Mouse (Mus musculus): Measurements from ENCODE around the gene Prss45. TPM values are rescaled to one million over a fixed set of nuclear protein-coding genes. Genes with fewer than 3 reads are reported as not detected.
"Not testable (repeated sequence)": the region's sequence is repeated elsewhere in the genome, so short reads cannot be mapped to it uniquely, and the experiment has no call there.

The Prss45 gene
- polyA plus RNA-seq, 1 experiment from 2014 or later = not detected

- ATAC-seq (ENCODE audit: insufficient read depth, low FRiP score); H3K9me3 ChIP-seq (replicated peaks; ENCODE audit: control insufficient read depth, low read length): not testable (repeated sequence)
Measured at GRCm38 (mm10) chr9:110820546-110820945, 13.8 kb upstream of the Prss45 start.

GRCm38 (mm10) chr9:110821436-110821835 lies 13.0 kb upstream of the Prss45 start:
- WGBS = 70% methylated on average over 7 of the region's 7 CpGs
- Histone ChIP-seq H3K36me3 (ENCODE audit: control insufficient read depth, insufficient read depth, low read length) (no peaks in the 10 kb centered on the region), H3K27ac (ENCODE audit: low read length) (no peak overlapping the region), H3K27me3 (ENCODE audit: control insufficient read depth, insufficient read depth, low read length) (no peaks in the 10 kb centered on the region), H3K9ac (ENCODE audit: low read length) (no peak overlapping the region), H3K4me3 (replicated peaks; ENCODE audit: low read length) (no peak overlapping the region), H3K9me3 (replicated peaks; ENCODE audit: control insufficient read depth, low read length) (no peaks in the 10 kb centered on the region), H3K4me2 (ENCODE audit: low read depth, low read length) (no peak overlapping the region), H3K4me1 (ENCODE audit: control insufficient read depth, insufficient read depth, low read length) (no peaks in the 10 kb centered on the region)
- no peak for ATAC-seq (ENCODE audit: insufficient read depth, low FRiP score)

More at GRCm38 (mm10) chr9:110820546-110820945, 13.8 kb upstream of the Prss45 start:
- not testable (repeated sequence) for H3K27me3 ChIP-seq (ENCODE audit: control insufficient read depth, insufficient read depth, low read length); H3K4me2 ChIP-seq (ENCODE audit: low read depth, low read length); H3K4me1 ChIP-seq (ENCODE audit: control insufficient read depth, insufficient read depth, low read length); H3K36me3 ChIP-seq (ENCODE audit: control insufficient read depth, insufficient read depth, low read length); H3K9ac ChIP-seq (ENCODE audit: low read length); H3K27ac ChIP-seq (ENCODE audit: low read length); H3K4me3 ChIP-seq (replicated peaks; ENCODE audit: low read length)

- Histone ChIP-seq H3K27ac (ENCODE audit: low read length) (no peak overlapping the region), H3K4me2 (ENCODE audit: low read depth, low read length) (no peak overlapping the region), H3K36me3 (ENCODE audit: control insufficient read depth, insufficient read depth, low read length) (no peaks in the 10 kb centered on the region), H3K27me3 (ENCODE audit: control insufficient read depth, insufficient read depth, low read length) (no peaks in the 10 kb centered on the region), H3K4me3 (replicated peaks; ENCODE audit: low read length) (no peak overlapping the region), H3K9me3 (replicated peaks; ENCODE audit: control insufficient read depth, low read length) (no peaks in the 10 kb centered on the region), H3K9ac (ENCODE audit: low read length) (no peak overlapping the region), H3K4me1 (ENCODE audit: control insufficient read depth, insufficient read depth, low read length) (no peaks in the 10 kb centered on the region)
- ATAC-seq (ENCODE audit: insufficient read depth, low FRiP score) = no peak
- 71% methylated on average over 4 of the region's 4 CpGs for WGBS
Measured at GRCm38 (mm10) chr9:110825426-110825825, 9.0 kb upstream of the Prss45 start.

GRCm38 (mm10) chr9:110825832-110826231 lies 8.6 kb upstream of the Prss45 start:
- no peak for ATAC-seq (ENCODE audit: insufficient read depth, low FRiP score)
- H3K36me3 ChIP-seq (ENCODE audit: control insufficient read depth, insufficient read depth, low read length) = no peaks in the 10 kb centered on the region
- no peaks in the 10 kb centered on the region for H3K4me1 ChIP-seq (ENCODE audit: control insufficient read depth, insufficient read depth, low read length)
- no peak overlapping the region for H3K4me2 ChIP-seq (ENCODE audit: low read depth, low read length)
- no peaks in the 10 kb centered on the region for H3K9me3 ChIP-seq (replicated peaks; ENCODE audit: control insufficient read depth, low read length)
- 73% methylated on average over 7 of the region's 7 CpGs for WGBS
- no peak overlapping the region for H3K9ac ChIP-seq (ENCODE audit: low read length)
- no peak overlapping the region for H3K27ac ChIP-seq (ENCODE audit: low read length)
- no peaks in the 10 kb centered on the region for H3K27me3 ChIP-seq (ENCODE audit: control insufficient read depth, insufficient read depth, low read length)
- no peak overlapping the region for H3K4me3 ChIP-seq (replicated peaks; ENCODE audit: low read length)

GRCm38 (mm10) chr9:110826390-110826789 lies 8.0 kb upstream of the Prss45 start, which contains the start of gene Prss43:
Gene Prss43 (plus strand): TSS chr9:110826690.
- H3K9ac ChIP-seq (ENCODE audit: low read length) = no peak within 1 kb of the TSS
- WGBS = 66% methylated on average over 3 of the region's 3 CpGs
- H3K4me1 ChIP-seq (ENCODE audit: control insufficient read depth, insufficient read depth, low read length) = no peaks in the 10 kb centered on the region
- H3K4me2 ChIP-seq (ENCODE audit: low read depth, low read length) = no peak within 1 kb of the TSS
- H3K36me3 ChIP-seq (ENCODE audit: control insufficient read depth, insufficient read depth, low read length) = no peaks in the 10 kb centered on the region
- no peak within 1 kb of the TSS for H3K4me3 ChIP-seq (replicated peaks; ENCODE audit: low read length)
- no peaks in the 10 kb centered on the region for H3K9me3 ChIP-seq (replicated peaks; ENCODE audit: control insufficient read depth, low read length)
- H3K27ac ChIP-seq (ENCODE audit: low read length) = no peak within 1 kb of the TSS
- H3K27me3 ChIP-seq (ENCODE audit: control insufficient read depth, insufficient read depth, low read length) = no peaks in the 10 kb centered on the region
- ATAC-seq (ENCODE audit: insufficient read depth, low FRiP score) = no peak

- H3K27me3 ChIP-seq (ENCODE audit: control insufficient read depth, insufficient read depth, low read length) = no peaks in the 10 kb centered on the region
- WGBS = 75% methylated on average over 5 of the region's 5 CpGs
- H3K4me1 ChIP-seq (ENCODE audit: control insufficient read depth, insufficient read depth, low read length) = no peaks in the 10 kb centered on the region
- no peak overlapping the region for H3K9ac ChIP-seq (ENCODE audit: low read length)
- no peak for ATAC-seq (ENCODE audit: insufficient read depth, low FRiP score)
- no peaks in the 10 kb centered on the region for H3K36me3 ChIP-seq (ENCODE audit: control insufficient read depth, insufficient read depth, low read length)
- H3K27ac ChIP-seq (ENCODE audit: low read length) = no peak overlapping the region
- H3K4me3 ChIP-seq (replicated peaks; ENCODE audit: low read length) = no peak overlapping the region
- no peak overlapping the region for H3K4me2 ChIP-seq (ENCODE audit: low read depth, low read length)
- no peaks in the 10 kb centered on the region for H3K9me3 ChIP-seq (replicated peaks; ENCODE audit: control insufficient read depth, low read length)
Measured at GRCm38 (mm10) chr9:110833021-110833420, 1.4 kb upstream of the Prss45 start.

- no peaks in the 10 kb centered on the region for H3K27me3 ChIP-seq (ENCODE audit: control insufficient read depth, insufficient read depth, low read length)
- H3K36me3 ChIP-seq (ENCODE audit: control insufficient read depth, insufficient read depth, low read length) = no peaks in the 10 kb centered on the region
- 39% methylated on average over 10 of the region's 10 CpGs for WGBS
- no peak overlapping the region for H3K4me2 ChIP-seq (ENCODE audit: low read depth, low read length)
- no peak overlapping the region for H3K4me3 ChIP-seq (replicated peaks; ENCODE audit: low read length)
- H3K27ac ChIP-seq (ENCODE audit: low read length) = no peak overlapping the region
- no peak for ATAC-seq (ENCODE audit: insufficient read depth, low FRiP score)
- no peak overlapping the region for H3K9ac ChIP-seq (ENCODE audit: low read length)
- H3K4me1 ChIP-seq (ENCODE audit: control insufficient read depth, insufficient read depth, low read length) = no peaks in the 10 kb centered on the region
- no peaks in the 10 kb centered on the region for H3K9me3 ChIP-seq (replicated peaks; ENCODE audit: control insufficient read depth, low read length)
Measured at GRCm38 (mm10) chr9:110834961-110835360, 573 bp downstream of the Prss45 start.

GRCm38 (mm10) chr9:110836112-110836511 lies 1.7 kb downstream of the Prss45 start:
- Histone ChIP-seq H3K9ac (ENCODE audit: low read length) (no peak overlapping the region), H3K4me1 (ENCODE audit: control insufficient read depth, insufficient read depth, low read length) (no peaks in the 10 kb centered on the region), H3K4me2 (ENCODE audit: low read depth, low read length) (no peak overlapping the region), H3K9me3 (replicated peaks; ENCODE audit: control insufficient read depth, low read length) (no peaks in the 10 kb centered on the region), H3K4me3 (replicated peaks; ENCODE audit: low read length) (no peak overlapping the region), H3K27ac (ENCODE audit: low read length) (no peak overlapping the region), H3K36me3 (ENCODE audit: control insufficient read depth, insufficient read depth, low read length) (no peaks in the 10 kb centered on the region), H3K27me3 (ENCODE audit: control insufficient read depth, insufficient read depth, low read length) (no peaks in the 10 kb centered on the region)
- WGBS = 65% methylated on average over 2 of the region's 2 CpGs
- ATAC-seq (ENCODE audit: insufficient read depth, low FRiP score) = no peak

- no peak overlapping the region for H3K9ac ChIP-seq (ENCODE audit: low read length)
- no peak for ATAC-seq (ENCODE audit: insufficient read depth, low FRiP score)
Measured at GRCm38 (mm10) chr9:110840905-110841304, 6.5 kb downstream of the Prss45 start.

GRCm38 (mm10) chr9:110841438-110841837 lies 7.0 kb downstream of the Prss45 start:
- Histone ChIP-seq H3K9ac (ENCODE audit: low read length) (no peak overlapping the region), H3K4me2 (ENCODE audit: low read depth, low read length) (no peak overlapping the region), H3K36me3 (ENCODE audit: control insufficient read depth, insufficient read depth, low read length) (no peaks in the 10 kb centered on the region), H3K27me3 (ENCODE audit: control insufficient read depth, insufficient read depth, low read length) (no peaks in the 10 kb centered on the region), H3K4me3 (replicated peaks; ENCODE audit: low read length) (no peak overlapping the region), H3K9me3 (replicated peaks; ENCODE audit: control insufficient read depth, low read length) (no peaks in the 10 kb centered on the region), H3K4me1 (ENCODE audit: control insufficient read depth, insufficient read depth, low read length) (no peaks in the 10 kb centered on the region), H3K27ac (ENCODE audit: low read length) (no peak overlapping the region)
- ATAC-seq (ENCODE audit: insufficient read depth, low FRiP score) = no peak
- 55% methylated on average over 2 of the region's 2 CpGs for WGBS

More at GRCm38 (mm10) chr9:110840905-110841304, 6.5 kb downstream of the Prss45 start:
- Histone ChIP-seq H3K4me2 (ENCODE audit: low read depth, low read length) (no peak overlapping the region), H3K36me3 (ENCODE audit: control insufficient read depth, insufficient read depth, low read length) (no peaks in the 10 kb centered on the region), H3K9me3 (replicated peaks; ENCODE audit: control insufficient read depth, low read length) (no peaks in the 10 kb centered on the region), H3K27me3 (ENCODE audit: control insufficient read depth, insufficient read depth, low read length) (no peaks in the 10 kb centered on the region), H3K4me3 (replicated peaks; ENCODE audit: low read length) (no peak overlapping the region), H3K27ac (ENCODE audit: low read length) (no peak overlapping the region), H3K4me1 (ENCODE audit: control insufficient read depth, insufficient read depth, low read length) (no peaks in the 10 kb centered on the region)
- 77% methylated on average over 6 of the region's 6 CpGs for WGBS

Data from stomach, embryonic 16.5 days (tissue).